Mouse (Mus musculus) retina, postnatal 7 days (tissue): ENCODE results near the gene Asb15.

Experiments
- DNase-seq: peaks from one replicate; pipeline ENCODE4 v3.0.0-alpha.2; 2012; ENCODE audit warnings: low read depth, low spot score

Asb15 gene

GRCm38 (mm10) chr6:24564886-24565285 lies 36.9 kb downstream of the Asb15 start:
- DNase-seq, result no peak

GRCm38 (mm10) chr6:24568963-24569362 lies 41.0 kb downstream of the Asb15 start:
- DNase-seq, result no peak

- no peak for DNase-seq
These were observed 41.8 kb downstream of the Asb15 start for GRCm38 (mm10) chr6:24569711-24570110.

- no peak for DNase-seq
These were observed 42.3 kb downstream of the Asb15 start for GRCm38 (mm10) chr6:24570278-24570677.

GRCm38 (mm10) chr6:24571126-24571525 lies 43.2 kb downstream of the Asb15 start:
- DNase-seq, result no peak

- no peak for DNase-seq
These were observed 44.5 kb downstream of the Asb15 start for GRCm38 (mm10) chr6:24572431-24572830.

- DNase-seq, result no peak
These were observed 45.4 kb downstream of the Asb15 start for GRCm38 (mm10) chr6:24573319-24573718.

- DNase-seq, result no peak
These were observed 55.5 kb downstream of the Asb15 start for GRCm38 (mm10) chr6:24583456-24583855.

GRCm38 (mm10) chr6:24585431-24586310 lies 57.7 kb downstream of the Asb15 start:
- no peak for DNase-seq

GRCm38 (mm10) chr6:24586885-24587284 lies 58.9 kb downstream of the Asb15 start:
- no peak for DNase-seq

GRCm38 (mm10) chr6:24590282-24590681 lies 62.3 kb downstream of the Asb15 start:
- no peak for DNase-seq

- no peak for DNase-seq
These were observed 63.7 kb downstream of the Asb15 start for GRCm38 (mm10) chr6:24591525-24592218.

GRCm38 (mm10) chr6:24597500-24597899 lies 69.6 kb downstream of the Asb15 start, which contains the start of gene Lmod2:
Lmod2 (plus strand) TSS chr6:24597762.
- no peak for DNase-seq

GRCm38 (mm10) chr6:24599179-24599578 lies 71.2 kb downstream of the Asb15 start:
- DNase-seq, result no peak

GRCm38 (mm10) chr6:24599639-24600038 lies 71.7 kb downstream of the Asb15 start:
- no peak for DNase-seq

GRCm38 (mm10) chr6:24600134-24600533 lies 72.2 kb downstream of the Asb15 start:
- no peak for DNase-seq

- DNase-seq, result no peak
These were observed 72.8 kb downstream of the Asb15 start for GRCm38 (mm10) chr6:24600726-24601125.

- no peak for DNase-seq
These were observed 73.7 kb downstream of the Asb15 start for GRCm38 (mm10) chr6:24601668-24602067.

GRCm38 (mm10) chr6:24602351-24602750 lies 74.4 kb downstream of the Asb15 start:
- DNase-seq, result no peak

GRCm38 (mm10) chr6:24602993-24603392 lies 75.0 kb downstream of the Asb15 start:
- DNase-seq, result no peak

- no peak for DNase-seq
These were observed 76.3 kb downstream of the Asb15 start for GRCm38 (mm10) chr6:24604289-24604688.

- no peak for DNase-seq
These were observed 77.7 kb downstream of the Asb15 start for GRCm38 (mm10) chr6:24605631-24606030.

GRCm38 (mm10) chr6:24606512-24606911 lies 78.6 kb downstream of the Asb15 start:
- DNase-seq, result no peak
